Mouse (Mus musculus): ENCODE results near the gene Ppargc1a. TPM values are rescaled to one million over a fixed set of nuclear protein-coding genes. Genes with fewer than 3 reads are reported as not detected.

Ppargc1a gene
- polyA plus RNA-seq (2021; fragmentation: Nextera tagmentation): 10.9 and 11.9 TPM in 2 replicates
- long read RNA-seq, experiment 1, full-length matches to known transcripts: 7 of 39 reads
- long read RNA-seq, experiment 1, partial matches to known transcripts: 16 of 39 reads
- long read RNA-seq, experiment 1, other reads (novel, unspliced or antisense): 16 of 39 reads
- long read RNA-seq, experiment 2, full-length matches to known transcripts: 46 of 83 reads
- long read RNA-seq, experiment 2, partial matches to known transcripts: 13 of 83 reads
- long read RNA-seq, experiment 2, other reads (novel, unspliced or antisense): 24 of 83 reads

GRCm38 (mm10) chr5:51567659-51568058, at the start of gene Ppargc1a:
TSS of gene Ppargc1a (minus strand) at chr5:51567726.

